ENCODE assay signal across 10 mouse cellular contexts in genomic region chr11:120011114-120011760, GRCm38 (mm10). TPM values are rescaled to one million over a fixed set of nuclear protein-coding genes. Genes with fewer than 3 reads are reported as not detected.
DNase-seq lines count a peak whose midpoint lies in the region; ATAC-seq and TF ChIP-seq lines count a peak whose summit lies in the region.
"Had no signal": no experiment of that assay in that cellular context is flagged by ENCODE, and none has a peak within 500 bp of the region (broad histone marks: within the 10 kb centered on the region; RNA-seq: fewer than 3 reads in every experiment).

No protein-coding gene starts in this region.

- no peak for TF ChIP-seq CTCF in lung, adult 2 months (IDR thresholded peaks at IDR 0.05; ENCODE audit: insufficient read depth, low read length)

- H3K27ac ChIP-seq in heart, embryonic 12.5 days (ENCODE audit: poor library complexity, severe bottlenecking), result no peak overlapping the region
- no peak overlapping the region for H3K27ac ChIP-seq in lung, embryonic 16.5 days (ENCODE audit: low read length)
- no peak overlapping the region for H3K27ac ChIP-seq in embryonic facial prominence, embryonic 14.5 days (replicated peaks; ENCODE audit: low read depth, low read length)
- no peak overlapping the region for H3K27ac ChIP-seq in neural tube, embryonic 15.5 days (replicated peaks)

- intact Hi-C loops in heart, postnatal 14 days (cut with DNase I), result loop anchor here (10.0 kb wide), 1 partner anchor 54 kb away; no protein-coding TSS in a partner anchor

- no peaks in the 10 kb centered on the region for H3K36me3 ChIP-seq in heart, embryonic 12.5 days
- no peaks in the 10 kb centered on the region for H3K36me3 ChIP-seq in lung, embryonic 16.5 days (ENCODE audit: control insufficient read depth, insufficient read depth, low read length)
- H3K36me3 ChIP-seq in embryonic facial prominence, embryonic 14.5 days (ENCODE audit: control insufficient read depth, insufficient read depth, low read length), result no peaks in the 10 kb centered on the region
- peaks cover 74% of the 10 kb centered on the region for H3K36me3 ChIP-seq in neural tube, embryonic 15.5 days

- no peak overlapping the region for H3K9ac ChIP-seq in heart, embryonic 12.5 days
- H3K9ac ChIP-seq in lung, embryonic 16.5 days (ENCODE audit: low read length), result no peak overlapping the region
- H3K9ac ChIP-seq in embryonic facial prominence, embryonic 14.5 days (ENCODE audit: low read depth, low read length), result peak overlapping the region; percentile 25; the same call in 1 of the 2 replicates
- H3K9ac ChIP-seq in neural tube, embryonic 15.5 days (replicated peaks), result no peak overlapping the region; the same call in 1 of the 2 replicates

- no peak for ATAC-seq in heart, embryonic 12.5 days (ENCODE audit: insufficient number of reproducible peaks, low FRiP score)
- ATAC-seq in lung, embryonic 16.5 days (ENCODE audit: low read depth), result no peak
- no peak for ATAC-seq in embryonic facial prominence, embryonic 14.5 days (ENCODE audit: low read depth)
- no peak for ATAC-seq in neural tube, embryonic 15.5 days (ENCODE audit: low FRiP score)

- H3K9me3 ChIP-seq in heart, embryonic 12.5 days (replicated peaks), result no peaks in the 10 kb centered on the region
- H3K9me3 ChIP-seq in lung, embryonic 16.5 days (ENCODE audit: control insufficient read depth, low read length), result no peaks in the 10 kb centered on the region
- no peaks in the 10 kb centered on the region for H3K9me3 ChIP-seq in embryonic facial prominence, embryonic 14.5 days (ENCODE audit: control insufficient read depth, low read length)
- no peaks in the 10 kb centered on the region for H3K9me3 ChIP-seq in neural tube, embryonic 15.5 days (replicated peaks)

- H3K27me3 ChIP-seq in heart, embryonic 12.5 days (replicated peaks), result peaks cover 23% of the 10 kb centered on the region
- no peaks in the 10 kb centered on the region for H3K27me3 ChIP-seq in lung, embryonic 16.5 days (ENCODE audit: control insufficient read depth, insufficient read depth, low read depth, low read length)
- no peaks in the 10 kb centered on the region for H3K27me3 ChIP-seq in embryonic facial prominence, embryonic 14.5 days (replicated peaks; ENCODE audit: control insufficient read depth, insufficient read depth, low read length)
- no peaks in the 10 kb centered on the region; the same call in 1 of the 2 replicates for H3K27me3 ChIP-seq in neural tube, embryonic 15.5 days (replicated peaks)

- H3K4me1 ChIP-seq in heart, embryonic 12.5 days (replicated peaks), result peaks cover 32% of the 10 kb centered on the region
- peaks cover 10% of the 10 kb centered on the region for H3K4me1 ChIP-seq in lung, embryonic 16.5 days (replicated peaks; ENCODE audit: control insufficient read depth, insufficient read depth, low read length)
- peaks cover 5% of the 10 kb centered on the region; the same call in 1 of the 2 replicates for H3K4me1 ChIP-seq in lung, adult 2 months (ENCODE audit: control insufficient read depth, insufficient read depth, low read length)
- 0 out of 2 replicates have a peak, but pooled peaks cover 3% of the 10 kb centered on the region for H3K4me1 ChIP-seq in embryonic facial prominence, embryonic 14.5 days (ENCODE audit: control insufficient read depth, insufficient read depth, low read length)
- peaks cover 18% of the 10 kb centered on the region for H3K4me1 ChIP-seq in neural tube, embryonic 15.5 days

- H3K4me2 ChIP-seq in heart, embryonic 12.5 days, result peak overlapping the region; percentile 60
- H3K4me2 ChIP-seq in lung, embryonic 16.5 days (ENCODE audit: low read depth, low read length), result peak overlapping the region; percentile 38; the same call in 1 of the 2 replicates
- H3K4me2 ChIP-seq in embryonic facial prominence, embryonic 14.5 days (ENCODE audit: low read depth, low read length), result peak overlapping the region; percentile 40; the same call in 1 of the 2 replicates
- H3K4me2 ChIP-seq in neural tube, embryonic 15.5 days, result peak overlapping the region; percentile 36

- DNase-seq in heart, postnatal 14 days, result no peak
- no peak for DNase-seq in lung, adult 2 months
- no peak for DNase-seq in embryonic facial prominence, embryonic 14.5 days (ENCODE audit: low spot score)
- DNase-seq in frontal cortex, postnatal 25 days (ENCODE audit: low spot score in 2 of 2), result no peak
- no peak for DNase-seq in adrenal gland, adult (ENCODE audit: inconsistent age in 2 of 2, low spot score in 1 of 2)
- DNase-seq: kidney, adult 11 months; lung, adult 18-20 months had no signal

- no peak overlapping the region for H3K4me3 ChIP-seq in heart, embryonic 12.5 days
- H3K4me3 ChIP-seq in lung, embryonic 16.5 days (ENCODE audit: low read length), result no peak overlapping the region
- H3K4me3 ChIP-seq in lung, adult 2 months (replicated peaks; ENCODE audit: extremely low read depth, low read depth, low read length), result no peak overlapping the region
- H3K4me3 ChIP-seq in embryonic facial prominence, embryonic 14.5 days (ENCODE audit: low read depth, low read length), result no peak overlapping the region
- no peak overlapping the region for H3K4me3 ChIP-seq in neural tube, embryonic 15.5 days (replicated peaks)

- WGBS in heart, embryonic 12.5 days, result 68% methylated on average over 11 of the region's 11 CpGs
- 70% methylated on average over 11 of the region's 11 CpGs for WGBS in lung, embryonic 16.5 days
- 82% methylated on average over 11 of the region's 11 CpGs for WGBS in lung, adult 2 months
- 82% methylated on average over 11 of the region's 11 CpGs for WGBS in embryonic facial prominence, embryonic 14.5 days
- 69% methylated on average over 11 of the region's 11 CpGs for WGBS in neural tube, embryonic 15.5 days

- TF ChIP-seq POLR2A in lung, adult 2 months (IDR thresholded peaks at IDR 0.05; ENCODE audit: borderline replicate concordance, extremely low read depth, low read depth, low read length), result no peak

RNA-seq across cellular contexts. Expression of gene Aatk, which starts 35.7 kb away (rescaled TPM):
- 0.63 and 0.92 TPM in 2 replicates for polyA plus RNA-seq in heart, embryonic 12.5 days (2016; fragmentation: Nextera tagmentation; extraction: Ambion mirVana)
- 1 to 10 TPM; 3.7 to 9.0 TPM for total RNA-seq in heart, postnatal 14 days (2021)
- polyA plus RNA-seq in lung, embryonic 16.5 days (2015; fragmentation: Nextera tagmentation; extraction: Ambion mirVana), result 2.0 and 2.2 TPM in 2 replicates
- polyA plus RNA-seq in lung, adult 2 months (2012; rRNA removed), result 28.9 and 38.7 TPM in 2 replicates
- 8.7 and 10.8 TPM in 2 replicates for polyA plus RNA-seq in embryonic facial prominence, embryonic 14.5 days (2014; fragmentation: Nextera tagmentation; extraction: Ambion mirVana)
- polyA plus RNA-seq in neural tube, embryonic 15.5 days (2015; fragmentation: Nextera tagmentation; extraction: Ambion mirVana), result 38.2 and 46.2 TPM in 2 replicates
